Mouse (Mus musculus) kidney, adult 8-10 months (tissue): ENCODE measurements around the gene Gm10670.
"Not testable (repeated sequence)": the region's sequence is repeated elsewhere in the genome, so short reads cannot be mapped to it uniquely, and the experiment has no call there.

Experiments
- DNase-seq, 2 experiments: peaks; one replicate each; pipeline ENCODE4 v3.0.0; 2022

The Gm10670 gene

DNA sequence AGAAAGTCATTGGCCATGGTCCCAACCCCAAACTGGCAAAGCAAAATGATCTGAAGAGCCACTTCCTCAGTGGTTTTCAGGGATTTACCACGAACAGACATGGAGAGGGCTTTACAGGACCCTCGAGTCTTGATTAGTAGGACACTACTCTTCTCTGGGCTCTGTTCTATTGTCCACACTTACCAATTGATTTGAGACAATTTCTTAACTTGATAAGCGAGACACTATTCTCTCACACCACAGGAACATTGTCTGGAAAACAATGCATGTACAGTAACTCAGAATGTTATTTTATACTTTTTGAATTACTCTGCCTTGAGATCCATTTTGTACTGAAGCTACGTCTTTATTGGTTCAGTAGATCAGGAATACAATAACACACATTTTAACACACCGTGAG is at the start of gene Gm10670:
Gm10670 (minus strand) TSS at position 101 of the 400 bp plus-strand sequence.
- DNase-seq = not testable (repeated sequence)

- not testable (repeated sequence) for DNase-seq
These were observed 35.7 kb upstream of the Gm10670 start, which contains the start of gene Vmn1r103 for GRCm38 (mm10) chr7:20510434-20510833. TSS of gene Vmn1r103 (minus strand) at chr7:20510534.

DNA sequence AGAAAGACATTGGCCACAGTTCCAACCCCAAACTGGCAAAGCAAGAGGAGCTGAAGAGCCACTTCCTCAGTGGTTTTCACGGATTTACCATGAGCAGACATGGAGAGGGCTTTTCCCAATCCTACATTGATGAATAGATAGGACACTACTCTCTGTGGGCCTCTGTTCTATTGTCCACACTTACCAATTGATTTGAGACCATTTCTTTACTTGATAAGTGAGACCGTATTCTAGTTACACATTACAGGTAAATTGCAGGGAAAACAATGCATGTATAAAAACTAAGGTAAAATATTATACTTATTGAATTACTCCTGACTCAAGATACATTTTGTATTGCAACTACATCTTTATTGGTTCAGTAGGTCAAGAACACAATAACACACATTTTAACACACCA is 32.2 kb downstream of the Gm10670 start, which contains the start of gene Vmn1r101:
Vmn1r101 (minus strand) TSS at position 101 of the 400 bp plus-strand sequence.
- DNase-seq = not testable (repeated sequence)
